Comparison of ENCODE assay signal across 10 mouse cellular contexts in genomic region chr11:53786058-53787031, GRCm38 (mm10). TPM values are rescaled to one million over a fixed set of nuclear protein-coding genes. Genes with fewer than 3 reads are reported as not detected.
A peak's percentile ranks its signal among the peaks of the same experiment; 100 is the strongest.
DNase-seq lines count a peak whose midpoint lies in the region; ATAC-seq lines count a peak whose summit lies in the region.
"Had no signal": no experiment of that assay in that cellular context is flagged by ENCODE, and none has a peak within 500 bp of the region (broad histone marks: within the 10 kb centered on the region; RNA-seq: fewer than 3 reads in every experiment).

No protein-coding gene starts in this region.

- no peak overlapping the region for H3K4me3 ChIP-seq in hindbrain, embryonic 11.5 days (ENCODE audit: low read depth, low read length)

- no peaks in the 10 kb centered on the region for H3K4me1 ChIP-seq in hindbrain, embryonic 11.5 days (replicated peaks; ENCODE audit: control insufficient read depth, insufficient read depth, low read length)

- no peaks in the 10 kb centered on the region for H3K27me3 ChIP-seq in hindbrain, embryonic 11.5 days (ENCODE audit: control insufficient read depth, insufficient read depth, low read length)

- ATAC-seq in hindbrain, embryonic 11.5 days (ENCODE audit: low FRiP score): no peak

- WGBS in hindbrain, embryonic 11.5 days: 87% methylated on average over 13 of the region's 13 CpGs

- H3K4me2 ChIP-seq in hindbrain, embryonic 11.5 days (replicated peaks; ENCODE audit: low read depth, low read length): no peak overlapping the region

- H3K9me3 ChIP-seq in hindbrain, embryonic 11.5 days (ENCODE audit: control insufficient read depth, low read length): no peaks in the 10 kb centered on the region

- H3K36me3 ChIP-seq in hindbrain, embryonic 11.5 days (ENCODE audit: control insufficient read depth, insufficient read depth, low read length): no peaks in the 10 kb centered on the region

- DNase-seq in heart, adult 18-20 months: peak; percentile 49 to 68
- DNase-seq in heart, postnatal 4 days: no peak
- peak; percentile 89 for DNase-seq in 416B (ENCODE audit: low read depth)
- peak; percentile 23 for DNase-seq in cerebellum, adult 9-10 months
- peak; percentile 56 for DNase-seq in lung, postnatal 10 days
- no peak for DNase-seq in yolk sac, embryonic 10.5 days (ENCODE audit: low spot score)
- DNase-seq in adipocyte (ENCODE audit: low spot score): no peak
- no peak for DNase-seq in hindbrain, embryonic 11.5 days (ENCODE audit: low spot score)
- DNase-seq: gastrocnemius, postnatal 10 days had no signal

- no peak overlapping the region for H3K9ac ChIP-seq in hindbrain, embryonic 11.5 days (ENCODE audit: low read depth, low read length)

- H3K27ac ChIP-seq in hindbrain, embryonic 11.5 days (ENCODE audit: low read depth, low read length): no peak overlapping the region

RNA-seq across cellular contexts. Expression of gene Gm17334, which starts 13.4 kb away (rescaled TPM):
- under 1 TPM in 1 of 2 experiments, not detected in 1; 0.30 TPM for total RNA-seq in heart, adult 18-20 months (2021)
- total RNA-seq in heart, postnatal 4 days (2021): not detected
- not detected in 2 replicates for polyA plus RNA-seq in hindbrain, embryonic 11.5 days (2014; fragmentation: Nextera tagmentation; extraction: Ambion mirVana)
- polyA plus RNA-seq: neural tube, embryonic 14.5 days had no signal

RNA-seq across cellular contexts. Expression of gene Irf1, which starts 16.5 kb away (rescaled TPM):
- total RNA-seq in heart, adult 18-20 months (2021): 10 to 100 TPM; 18.7 to 23.9 TPM
- total RNA-seq in heart, postnatal 4 days (2021): 10 to 100 TPM; 11.8 to 12.2 TPM
- polyA plus RNA-seq in hindbrain, embryonic 11.5 days (2014; fragmentation: Nextera tagmentation; extraction: Ambion mirVana): 1.7 and 3.8 TPM in 2 replicates

Comparison
In these comparisons a context has a peak if more than half of its experiments do, and no peak if none do; other contexts are left out.
1. DNase-seq: peak in heart, adult 18-20 months (2 of 2), 416B (single experiment), cerebellum, adult 9-10 months (single experiment) and lung, postnatal 10 days (single experiment); none in heart, postnatal 4 days (single experiment), yolk sac, embryonic 10.5 days (single experiment), adipocyte (single experiment) and hindbrain, embryonic 11.5 days (single experiment).